Mouse (Mus musculus): ENCODE results near the gene Cebpe.

DNA sequence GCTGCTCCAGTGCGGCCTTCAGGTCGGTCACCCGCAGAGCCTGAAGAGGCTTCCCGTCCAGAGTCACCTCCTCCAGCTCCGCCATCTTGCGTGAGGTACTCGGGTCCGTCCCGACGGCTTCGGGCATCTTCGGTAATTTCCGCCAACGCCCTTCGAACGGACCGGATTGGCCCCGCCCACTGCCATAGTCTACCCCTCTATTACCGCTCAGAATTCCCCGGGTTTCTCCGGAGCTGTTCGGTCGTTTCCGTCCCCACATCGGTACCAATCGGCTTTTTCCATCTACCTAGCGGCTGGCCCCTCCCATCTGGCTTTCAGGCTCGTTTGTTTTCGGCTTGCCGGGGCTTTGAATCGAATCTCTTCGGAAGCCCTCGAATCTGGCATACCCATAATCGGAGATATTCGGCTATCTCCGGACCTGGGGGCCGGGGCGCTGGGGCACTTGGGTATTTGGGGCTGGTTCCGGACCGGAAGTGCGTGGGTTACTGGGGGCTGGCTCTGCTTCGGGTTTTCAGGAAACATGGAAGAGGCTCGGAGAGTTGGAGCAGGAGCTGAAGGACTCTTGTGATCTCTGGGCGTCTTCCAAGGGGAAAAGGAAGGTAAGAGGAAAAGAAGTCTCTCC, 25.3 kb downstream of the Cebpe start, which contains the start of gene Acin1:
- no peak for TF ChIP-seq ZNF384 (IDR thresholded peaks at IDR 0.05; ENCODE audit: low read depth, low read length)
- TF ChIP-seq MAFK (IDR thresholded peaks at IDR 0.05; ENCODE audit: insufficient read depth, low read depth, low read length) = no peak
- no peak for TF ChIP-seq CHD2 (IDR thresholded peaks at IDR 0.05; ENCODE audit: low read depth, low read length)
- no peak for TF ChIP-seq ZC3H11A (IDR thresholded peaks at IDR 0.05; ENCODE audit: borderline replicate concordance, low read depth, low read length)
- TF ChIP-seq HCFC1 (IDR thresholded peaks at IDR 0.05; ENCODE audit: borderline replicate concordance, insufficient read depth, low read length) = no peak
